Mouse (Mus musculus) lung, adult 2 months (tissue): ENCODE measurements around the gene Dnttip2.

Source experiments
- CTCF ChIP-seq: fragments of 200-500 bp; IDR thresholded peaks from 2 replicates; pipeline ENCODE4 v1.5.1; 2011; ENCODE audit warnings: mild to moderate bottlenecking, low read length, control low read depth; ENCODE audit not compliant: insufficient read depth
- POLR2A ChIP-seq: fragments of 200-500 bp; IDR thresholded peaks from 2 replicates; pipeline ENCODE4 v1.6.1; 2011; ENCODE audit warnings: low read depth, mild to moderate bottlenecking, control low read depth, low read length, borderline replicate concordance; ENCODE audit errors: extremely low read depth

GRCm38 (mm10) chr3:122247768-122248100, 26.5 kb upstream of the Dnttip2 start:
- TF ChIP-seq CTCF: no peak
- TF ChIP-seq POLR2A: no peak
